Mouse (Mus musculus) brain, embryonic 14.5 days (tissue): Measurements from ENCODE around the gene Pex5.
"Not testable (repeated sequence)": the region's sequence is repeated elsewhere in the genome, so short reads cannot be mapped to it uniquely, and the experiment has no call there.

ENCODE experiments used
- CTCF ChIP-seq: fragments of 200-500 bp; IDR thresholded peaks from 2 replicates; pipeline ENCODE4 v1.5.1; 2012; ENCODE audit warnings: inconsistent platforms, mild to moderate bottlenecking, moderate library complexity, borderline replicate concordance; ENCODE audit not compliant: insufficient read depth, insufficient read length; ENCODE audit errors: extremely low read depth
- POLR2A ChIP-seq: fragments of 200-500 bp; IDR thresholded peaks from 2 replicates; pipeline ENCODE4 v1.6.1; 2012; ENCODE audit warnings: mild to moderate bottlenecking, inconsistent platforms, borderline replicate concordance; ENCODE audit not compliant: poor library complexity, insufficient read depth, insufficient read length, severe bottlenecking; ENCODE audit errors: extremely low read depth

DNA sequence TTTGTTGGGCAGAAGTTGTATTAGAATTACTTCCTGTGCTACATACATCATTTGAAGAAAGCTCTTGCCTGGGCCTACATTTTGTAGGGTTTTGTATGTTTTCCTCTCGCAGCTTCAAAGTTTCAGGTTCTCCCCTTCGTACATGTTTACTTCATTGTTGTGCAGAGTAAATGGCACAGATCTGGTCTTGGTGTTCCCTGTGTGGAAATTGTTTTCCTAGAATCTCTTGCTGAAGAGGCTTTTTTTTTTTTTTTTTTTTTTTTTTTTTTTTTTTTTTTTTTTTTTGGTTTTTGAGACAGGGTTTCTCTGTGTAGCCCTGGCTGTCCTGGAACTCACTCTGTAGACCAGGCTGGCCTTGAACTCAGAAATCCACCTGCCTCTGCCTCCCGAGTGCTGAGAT, 19.9 kb downstream of the Pex5 start:
- not testable (repeated sequence) for TF ChIP-seq CTCF, POLR2A
